Mouse (Mus musculus): ENCODE data around the gene Ank.
"Not testable (repeated sequence)": the region's sequence is repeated elsewhere in the genome, so short reads cannot be mapped to it uniquely, and the experiment has no call there.

Gene Ank

GRCm38 (mm10) chr15:27467641-27468040 is 1.2 kb downstream of the Ank start:
- no peak for DNase-seq

- DNase-seq: no peak
Measured at GRCm38 (mm10) chr15:27468822-27469488, 2.5 kb downstream of the Ank start.

GRCm38 (mm10) chr15:27470346-27470745 is 3.9 kb downstream of the Ank start:
- DNase-seq: not testable (repeated sequence)

GRCm38 (mm10) chr15:27472315-27472714 is 5.8 kb downstream of the Ank start:
- no peak for DNase-seq

- DNase-seq: no peak
Measured at GRCm38 (mm10) chr15:27475988-27476387, 9.5 kb downstream of the Ank start.

- no peak for DNase-seq
Measured at GRCm38 (mm10) chr15:27476671-27477070, 10.2 kb downstream of the Ank start.

GRCm38 (mm10) chr15:27477159-27477558 is 10.7 kb downstream of the Ank start:
- DNase-seq: no peak

GRCm38 (mm10) chr15:27477630-27478029 is 11.2 kb downstream of the Ank start:
- peak; percentile 39 to 71 for DNase-seq

- no peak for DNase-seq
Measured at GRCm38 (mm10) chr15:27480333-27481015, 14.0 kb downstream of the Ank start.

GRCm38 (mm10) chr15:27481956-27482355 is 15.5 kb downstream of the Ank start:
- no peak for DNase-seq

- no peak for DNase-seq
Measured at GRCm38 (mm10) chr15:27483183-27483582, 16.7 kb downstream of the Ank start.

GRCm38 (mm10) chr15:27485567-27486278 is 19.2 kb downstream of the Ank start:
- no peak for DNase-seq

GRCm38 (mm10) chr15:27486279-27486618 is 19.8 kb downstream of the Ank start:
- DNase-seq: no peak

- no peak for DNase-seq
Measured at GRCm38 (mm10) chr15:27487059-27487458, 20.6 kb downstream of the Ank start.

GRCm38 (mm10) chr15:27488042-27488441 is 21.6 kb downstream of the Ank start:
- no peak for DNase-seq

- DNase-seq: no peak
Measured at GRCm38 (mm10) chr15:27490676-27491075, 24.2 kb downstream of the Ank start.

- no peak for DNase-seq
Measured at GRCm38 (mm10) chr15:27491425-27492070, 25.1 kb downstream of the Ank start.

- DNase-seq: peak; percentile 45 to 77
Measured at GRCm38 (mm10) chr15:27492156-27492555, 25.7 kb downstream of the Ank start.

- no peak for DNase-seq
Measured at GRCm38 (mm10) chr15:27492734-27493133, 26.3 kb downstream of the Ank start.

GRCm38 (mm10) chr15:27493516-27493915 is 27.0 kb downstream of the Ank start:
- no peak for DNase-seq

- no peak for DNase-seq
Measured at GRCm38 (mm10) chr15:27495981-27496401, 29.5 kb downstream of the Ank start.

GRCm38 (mm10) chr15:27496596-27497299 is 30.3 kb downstream of the Ank start:
- DNase-seq: no peak
